Mouse (Mus musculus) liver, embryonic 14.5 days (tissue): ENCODE data around the gene Gse1. TPM values are rescaled to one million over a fixed set of nuclear protein-coding genes. Genes with fewer than 3 reads are reported as not detected.

Experiments
- ATAC-seq: fragments of 200-750 bp; cut with Nextera tagmentation; 2 replicates; pipeline ENCODE4 v1.8.0; 2017; ENCODE audit warnings: moderate number of reproducible peaks, mild to moderate bottlenecking, moderate library complexity; ENCODE audit not compliant: insufficient read depth
- DNase-seq, 3 experiments: peaks; one replicate each; pipeline ENCODE4 v3.0.0-alpha.2; 2012 to 2013; ENCODE audit warnings: low read depth in 3 of 3, low spot score in 3 of 3
- H3K27ac ChIP-seq: fragments of 300-500 bp; sonication (generic); 2 replicates; pipeline ENCODE4 v1.5.1; 2014; ENCODE audit warnings: moderate library complexity, mild to moderate bottlenecking, control low read depth, inconsistent platforms
- H3K27me3 ChIP-seq: fragments of 300-500 bp; sonication (generic); 2 replicates; pipeline ENCODE4 v1.6.1; 2014; ENCODE audit warnings: mild to moderate bottlenecking, low read length, moderate library complexity; ENCODE audit not compliant: control insufficient read depth, insufficient read depth
- H3K36me3 ChIP-seq: fragments of 300-500 bp; sonication (generic); replicated peaks from 2 replicates; pipeline ENCODE4 v1.6.1; 2014; ENCODE audit warnings: low read depth; ENCODE audit not compliant: control insufficient read depth, insufficient read depth
- H3K4me1 ChIP-seq, 2 experiments: fragments of 200-500 bp in 1 of 2; fragments of 300-500 bp in 1 of 2; sonication (generic) in 1 of 2; replicated peaks; 2 replicates each; pipeline ENCODE4 v1.6.1; 2012 to 2014; ENCODE audit warnings: antibody characterized with exemption in 1 of 2, inconsistent platforms in 1 of 2, low read length in 1 of 2; ENCODE audit not compliant: control insufficient read depth in 2 of 2, insufficient read depth in 2 of 2
- H3K4me2 ChIP-seq: fragments of 300-500 bp; sonication (generic); 2 replicates; pipeline ENCODE4 v1.6.1; 2014; ENCODE audit warnings: low read depth, mild to moderate bottlenecking, control low read depth, moderate library complexity
- H3K4me3 ChIP-seq, 2 experiments: fragments of 200-500 bp in 1 of 2; fragments of 300-500 bp in 1 of 2; sonication (generic) in 1 of 2; 2 replicates each; pipeline ENCODE4 v1.5.1; 2012 to 2014; ENCODE audit warnings: low read depth in 2 of 2, low read length in 2 of 2, mild to moderate bottlenecking in 2 of 2, control low read depth in 1 of 2, inconsistent platforms in 1 of 2, moderate library complexity in 1 of 2; ENCODE audit not compliant: insufficient read depth in 1 of 2
- H3K9ac ChIP-seq: fragments of 300-500 bp; sonication (generic); replicated peaks from 2 replicates; pipeline ENCODE4 v1.6.1; 2014; ENCODE audit warnings: mild to moderate bottlenecking, control low read depth, moderate library complexity
- H3K9me3 ChIP-seq: fragments of 300-500 bp; sonication (generic); 2 replicates; pipeline ENCODE4 v1.6.1; 2016; ENCODE audit warnings: low read length, mixed read lengths; ENCODE audit not compliant: control insufficient read depth
- CTCF ChIP-seq: IDR thresholded peaks from 2 replicates; pipeline ENCODE4 v1.5.1; 2016; ENCODE audit warnings: antibody characterized with exemption, low read depth, control low read depth
- EP300 ChIP-seq: IDR thresholded peaks from 2 replicates; pipeline ENCODE4 v1.6.1; 2016; ENCODE audit warnings: antibody characterized with exemption, low read depth
- WGBS: fragments of 180-500 bp; shearing (Covaris S2); extraction: QIAGEN DNeasy Blood & Tissue Kit; methylation state at CpG from one replicate; pipeline ENCODE4 v1.1.7; 2014; ENCODE audit not compliant: insufficient replicate concordance; 5-methylcytosine and 5-hydroxymethylcytosine counted together
- polyA plus RNA-seq, 2 experiments: library from polyadenylated mRNA; depleted of rRNA in 1 of 2; stranded (reverse) in 1 of 2; unstranded in 1 of 2; fragments of >200 nt; fragmentation: Nextera tagmentation in 1 of 2; extraction: Ambion mirVana in 1 of 2; gene quantifications; 2 replicates each; pipeline versions ENCODE4 v1.2.1 to v1.2.3; 2012 to 2014

Gene Gse1
- polyA plus RNA-seq, 2 experiments = 11.4 to 14.9 TPM

DNA sequence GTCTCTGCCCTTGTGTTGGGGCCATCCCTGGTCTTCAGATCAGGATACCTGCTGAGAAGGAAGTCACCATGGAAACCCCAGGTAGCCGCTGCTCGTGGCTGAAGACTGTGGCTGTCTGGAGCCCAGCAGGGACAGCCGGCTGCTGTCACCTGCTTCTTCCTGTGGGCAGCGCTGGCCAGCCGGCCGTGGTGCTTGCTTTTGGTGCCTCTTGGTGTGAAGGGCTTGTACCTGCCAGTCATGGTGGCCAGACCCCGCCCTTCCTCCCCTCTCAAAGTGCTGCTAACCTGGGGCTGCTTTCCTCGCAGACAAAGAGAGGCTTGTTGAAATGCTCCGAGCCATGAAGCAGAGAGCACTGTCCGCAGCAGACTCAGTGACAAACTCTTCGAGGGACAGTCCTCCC is 345.6 kb downstream of the Gse1 start:
- H3K9me3 ChIP-seq = no peaks in the 10 kb centered on the region
- TF ChIP-seq EP300 (no peak), CTCF (no peak)
- H3K4me2 ChIP-seq = no peak overlapping the region
- DNase-seq = no peak
- H3K27ac ChIP-seq = no peak overlapping the region
- H3K9ac ChIP-seq = no peak overlapping the region
- no peaks in the 10 kb centered on the region for H3K27me3 ChIP-seq
- no peaks in the 10 kb centered on the region for H3K4me1 ChIP-seq
- WGBS = 84% methylated on average over 11 of the region's 11 CpGs
- H3K36me3 ChIP-seq = peaks cover 99% of the 10 kb centered on the region
- H3K4me3 ChIP-seq = no peak overlapping the region
- ATAC-seq = no peak

GRCm38 (mm10) chr8:120574941-120575340 is 346.7 kb downstream of the Gse1 start:
- TF ChIP-seq CTCF = no peak
- no peak for TF ChIP-seq EP300
- DNase-seq = no peak

GRCm38 (mm10) chr8:120575801-120576200 is 347.5 kb downstream of the Gse1 start:
- Histone ChIP-seq H3K4me2 (no peak overlapping the region), H3K27me3 (no peaks in the 10 kb centered on the region), H3K27ac (no peak overlapping the region), H3K4me3 (no peak overlapping the region), H3K36me3 (peaks cover 100% of the 10 kb centered on the region), H3K9ac (no peak overlapping the region), H3K4me1 (no peaks in the 10 kb centered on the region), H3K9me3 (no peaks in the 10 kb centered on the region)
- WGBS = 79% methylated on average over 9 of the region's 9 CpGs
- ATAC-seq (peak; percentile 21; the same call in 1 of the 2 replicates), DNase-seq (no peak)
- TF ChIP-seq CTCF = no peak
- no peak for TF ChIP-seq EP300

More at GRCm38 (mm10) chr8:120574941-120575340, 346.7 kb downstream of the Gse1 start:
- Histone ChIP-seq H3K4me2 (no peak overlapping the region), H3K4me1 (no peaks in the 10 kb centered on the region), H3K27ac (no peak overlapping the region), H3K9ac (no peak overlapping the region), H3K27me3 (no peaks in the 10 kb centered on the region), H3K9me3 (no peaks in the 10 kb centered on the region), H3K36me3 (peaks cover 100% of the 10 kb centered on the region), H3K4me3 (no peak overlapping the region)
- 87% methylated on average over 19 of the region's 19 CpGs for WGBS
- ATAC-seq = no peak

DNA sequence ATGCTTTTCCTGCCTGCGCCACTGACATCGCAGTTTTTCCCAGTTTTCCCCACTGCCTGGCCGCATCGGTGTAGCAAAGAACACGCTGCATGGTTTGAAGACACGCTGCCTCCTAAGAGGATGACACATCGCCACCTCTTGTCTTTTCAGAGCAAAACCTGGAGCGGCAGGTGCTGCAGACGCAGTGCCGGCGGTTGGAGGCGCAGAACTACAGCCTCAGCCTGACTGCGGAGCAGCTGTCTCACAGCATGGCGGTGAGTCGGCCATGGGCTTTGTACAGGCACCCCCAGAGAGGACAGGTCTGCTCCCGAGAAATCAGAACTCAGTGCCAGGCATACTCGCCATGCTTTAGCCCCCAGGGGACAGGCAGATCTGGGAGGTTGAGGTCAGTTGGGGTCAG is 349.6 kb downstream of the Gse1 start:
- ATAC-seq = no peak
- Histone ChIP-seq H3K4me3 (no peak overlapping the region), H3K27me3 (no peaks in the 10 kb centered on the region), H3K27ac (no peak overlapping the region), H3K4me2 (no peak overlapping the region), H3K9me3 (no peaks in the 10 kb centered on the region), H3K36me3 (peaks cover 90% of the 10 kb centered on the region), H3K9ac (no peak overlapping the region), H3K4me1 (no peaks in the 10 kb centered on the region)
- TF ChIP-seq EP300 = no peak
- TF ChIP-seq CTCF = no peak
- DNase-seq = no peak
- 93% methylated on average over 17 of the region's 17 CpGs for WGBS

- no peaks in the 10 kb centered on the region for H3K9me3 ChIP-seq
- no peaks in the 10 kb centered on the region for H3K4me1 ChIP-seq
- DNase-seq = no peak
- no peak for ATAC-seq
- H3K36me3 ChIP-seq = peaks cover 66% of the 10 kb centered on the region
- H3K9ac ChIP-seq = no peak overlapping the region
- TF ChIP-seq EP300 = no peak
- no peak for TF ChIP-seq CTCF
- H3K4me2 ChIP-seq = no peak overlapping the region
- WGBS = 83% methylated on average over 8 of the region's 8 CpGs
- H3K4me3 ChIP-seq = no peak overlapping the region
- H3K27ac ChIP-seq = no peak overlapping the region
- H3K27me3 ChIP-seq = no peaks in the 10 kb centered on the region
Measured at GRCm38 (mm10) chr8:120580336-120581000, 352.2 kb downstream of the Gse1 start.
